Mouse (Mus musculus) midbrain, embryonic 14.5 days (tissue): ENCODE data around the gene Gse1. TPM values are rescaled to one million over a fixed set of nuclear protein-coding genes. Genes with fewer than 3 reads are reported as not detected.
A peak's percentile ranks its signal among the peaks of the same experiment; 100 is the strongest.

Experiments used
- ATAC-seq: fragments of 200-750 bp; cut with Nextera tagmentation; 2 replicates; pipeline ENCODE4 v1.8.0; 2017; ENCODE audit warnings: moderate number of reproducible peaks, moderate library complexity; ENCODE audit not compliant: low FRiP score, low TSS enrichment
- DNase-seq: peaks from one replicate; pipeline ENCODE4 v3.0.0-alpha.2; 2015
- H3K27ac ChIP-seq: fragments of 300-500 bp; sonication (generic); replicated peaks from 2 replicates; pipeline ENCODE4 v1.5.1; 2014; ENCODE audit warnings: mild to moderate bottlenecking, low read depth, low read length, moderate library complexity
- H3K27me3 ChIP-seq: fragments of 300-500 bp; sonication (generic); 2 replicates; pipeline ENCODE4 v1.6.1; 2014; ENCODE audit warnings: low read length, control low read depth, mixed read lengths; ENCODE audit not compliant: control insufficient read depth, insufficient read depth
- H3K36me3 ChIP-seq: fragments of 300-500 bp; sonication (generic); 2 replicates; pipeline ENCODE4 v1.6.1; 2014; ENCODE audit warnings: low read length, control low read depth; ENCODE audit not compliant: control insufficient read depth, insufficient read depth
- H3K4me1 ChIP-seq: fragments of 300-500 bp; sonication (generic); 2 replicates; pipeline ENCODE4 v1.6.1; 2014; ENCODE audit warnings: mild to moderate bottlenecking, antibody characterized with exemption, low read length, control low read depth; ENCODE audit not compliant: control insufficient read depth, insufficient read depth
- H3K4me2 ChIP-seq: fragments of 300-500 bp; sonication (generic); 2 replicates; pipeline ENCODE4 v1.6.1; 2014; ENCODE audit warnings: mild to moderate bottlenecking, low read length, moderate library complexity
- H3K4me3 ChIP-seq: fragments of 300-500 bp; sonication (generic); replicated peaks from 2 replicates; pipeline ENCODE4 v1.5.1; 2014; ENCODE audit warnings: low read depth, low read length
- H3K9ac ChIP-seq: fragments of 300-500 bp; sonication (generic); replicated peaks from 2 replicates; pipeline ENCODE4 v1.6.1; 2014; ENCODE audit warnings: mild to moderate bottlenecking, low read length, moderate library complexity
- H3K9me3 ChIP-seq: fragments of 300-500 bp; sonication (generic); 2 replicates; pipeline ENCODE4 v1.6.1; 2016; ENCODE audit warnings: low read length, control low read depth, mixed read lengths; ENCODE audit not compliant: control insufficient read depth
- WGBS: fragments of 180-500 bp; shearing (Covaris S2); extraction: QIAGEN DNeasy Blood & Tissue Kit; methylation state at CpG from one replicate; pipeline ENCODE4 v1.1.7; 2014; 5-methylcytosine and 5-hydroxymethylcytosine counted together
- polyA plus RNA-seq: library from polyadenylated mRNA; unstranded; fragments of >200 nt; fragmentation: Nextera tagmentation; extraction: Ambion mirVana; gene quantifications from 2 replicates; pipeline ENCODE4 v1.2.1, GENCODE M21; 2014

Gene Gse1
- polyA plus RNA-seq, 1 experiment from 2014 or later, result 28.6 TPM

- Histone ChIP-seq H3K9me3 (no peaks in the 10 kb centered on the region), H3K36me3 (no peaks in the 10 kb centered on the region), H3K9ac (no peak overlapping the region), H3K27ac (peak overlapping the region; percentile 33; the same call in 1 of the 2 replicates), H3K4me3 (no peak overlapping the region), H3K4me2 (no peak overlapping the region), H3K4me1 (peaks cover 15% of the 10 kb centered on the region), H3K27me3 (no peaks in the 10 kb centered on the region)
- DNase-seq, result peak; percentile 80
- ATAC-seq, result peak; percentile 86
- WGBS, result 20% methylated on average over 13 of the region's 13 CpGs
These were observed 11.1 kb upstream of the Gse1 start for GRCm38 (mm10) chr8:120216855-120217830.

GRCm38 (mm10) chr8:120222548-120222947 is 5.7 kb upstream of the Gse1 start:
- ATAC-seq (no peak), DNase-seq (no peak)
- 0 out of 2 replicates have a peak overlapping the region, but pooled peaks have one; percentile 2 for H3K9ac ChIP-seq

GRCm38 (mm10) chr8:120224521-120225420 is 3.5 kb upstream of the Gse1 start:
- Histone ChIP-seq H3K27ac (no peak overlapping the region), H3K4me2 (no peak overlapping the region), H3K9me3 (no peaks in the 10 kb centered on the region), H3K4me1 (peaks cover 33% of the 10 kb centered on the region), H3K36me3 (no peaks in the 10 kb centered on the region), H3K27me3 (peaks cover 4% of the 10 kb centered on the region; the same call in 1 of the 2 replicates), H3K9ac (no peak overlapping the region), H3K4me3 (no peak overlapping the region)
- 45% methylated on average over 11 of the region's 11 CpGs for WGBS
- no peak for ATAC-seq
- no peak for DNase-seq

More at GRCm38 (mm10) chr8:120222548-120222947, 5.7 kb upstream of the Gse1 start:
- Histone ChIP-seq H3K4me1 (peaks cover 21% of the 10 kb centered on the region), H3K36me3 (no peaks in the 10 kb centered on the region), H3K9me3 (no peaks in the 10 kb centered on the region), H3K27ac (no peak overlapping the region), H3K27me3 (no peaks in the 10 kb centered on the region), H3K4me3 (no peak overlapping the region), H3K4me2 (no peak overlapping the region)
- 73% methylated on average over 11 of the region's 11 CpGs for WGBS

GRCm38 (mm10) chr8:120225421-120226151 is 2.7 kb upstream of the Gse1 start:
- Histone ChIP-seq H3K4me2 (no peak overlapping the region), H3K27me3 (peaks cover 12% of the 10 kb centered on the region; the same call in 1 of the 2 replicates), H3K4me1 (peaks cover 41% of the 10 kb centered on the region), H3K9me3 (no peaks in the 10 kb centered on the region), H3K4me3 (no peak overlapping the region), H3K27ac (0 out of 2 replicates have a peak overlapping the region, but pooled peaks have one; percentile 52), H3K9ac (no peak overlapping the region), H3K36me3 (no peaks in the 10 kb centered on the region)
- 17% methylated on average over 10 of the region's 10 CpGs for WGBS
- DNase-seq (peak; percentile 41), ATAC-seq (no peak)

- ATAC-seq, result no peak
- Histone ChIP-seq H3K9me3 (no peaks in the 10 kb centered on the region), H3K9ac (no peak overlapping the region), H3K27me3 (peaks cover 22% of the 10 kb centered on the region; the same call in 1 of the 2 replicates), H3K4me2 (peak overlapping the region; percentile 91), H3K27ac (no peak overlapping the region; the same call in 1 of the 2 replicates), H3K4me3 (no peak overlapping the region), H3K4me1 (peaks cover 53% of the 10 kb centered on the region), H3K36me3 (no peaks in the 10 kb centered on the region)
- WGBS, result 58% methylated on average over 5 of the region's 5 CpGs
- no peak for DNase-seq
These were observed 1.3 kb upstream of the Gse1 start for GRCm38 (mm10) chr8:120226700-120227577.

- H3K4me2 ChIP-seq, result peak overlapping the region; percentile 91
- H3K9ac ChIP-seq, result 0 out of 2 replicates have a peak overlapping the region, but pooled peaks have one; percentile 64
- H3K27me3 ChIP-seq, result peaks cover 22% of the 10 kb centered on the region; the same call in 1 of the 2 replicates
- peaks cover 59% of the 10 kb centered on the region for H3K4me1 ChIP-seq
- H3K4me3 ChIP-seq, result peak overlapping the region; percentile 54
- no peaks in the 10 kb centered on the region for H3K9me3 ChIP-seq
- DNase-seq, result no peak
- no peaks in the 10 kb centered on the region for H3K36me3 ChIP-seq
- ATAC-seq, result no peak
- peak overlapping the region; percentile 41; the same call in 1 of the 2 replicates for H3K27ac ChIP-seq
These were observed 729 bp upstream of the Gse1 start for GRCm38 (mm10) chr8:120227578-120227876.

GRCm38 (mm10) chr8:120228781-120229573 is 721 bp downstream of the Gse1 start:
- Histone ChIP-seq H3K27ac (peak overlapping the region; percentile 55), H3K9me3 (no peaks in the 10 kb centered on the region), H3K4me1 (peaks cover 68% of the 10 kb centered on the region), H3K27me3 (peaks cover 22% of the 10 kb centered on the region; the same call in 1 of the 2 replicates), H3K4me3 (peak overlapping the region; percentile 54), H3K9ac (peak overlapping the region; percentile 64), H3K36me3 (no peaks in the 10 kb centered on the region), H3K4me2 (peak overlapping the region; percentile 91)
- ATAC-seq (peak; percentile 24; the same call in 1 of the 2 replicates), DNase-seq (peak; percentile 79)
- under 1% methylated on average over 123 of the region's 125 CpGs for WGBS
